ENCODE assay signal across 30 mouse cellular contexts in the genomic region with DNA sequence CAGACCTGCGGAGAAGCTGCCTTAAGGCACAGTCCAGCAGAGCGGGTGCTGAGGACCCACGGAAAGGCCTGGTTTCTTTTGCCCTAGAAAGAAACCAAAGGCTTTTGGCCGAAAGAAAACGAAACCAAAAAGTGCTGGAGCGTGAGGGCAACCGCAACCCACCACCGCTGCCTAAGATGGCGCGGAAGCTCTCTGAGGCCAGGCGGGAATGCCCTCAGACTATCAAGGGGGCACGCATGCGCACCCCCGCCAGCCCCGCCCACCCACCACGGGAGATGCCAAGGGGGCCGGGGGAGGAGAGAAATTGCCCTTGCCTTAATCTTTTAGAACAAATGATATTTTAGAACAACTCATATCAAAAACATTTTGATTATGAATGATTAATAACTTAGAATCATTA.
DNase-seq lines count a peak whose midpoint lies in the region; ATAC-seq and TF ChIP-seq lines count a peak whose summit lies in the region.
"Had no signal": no experiment of that assay in that cellular context is flagged by ENCODE, and none has a peak within 500 bp of the region (broad histone marks: within the 10 kb centered on the region; RNA-seq: fewer than 3 reads in every experiment).

No protein-coding gene starts in this region.

- TF ChIP-seq POLR2A in testis, adult 2 months (IDR thresholded peaks at IDR 0.05; ENCODE audit: control insufficient read depth, low read depth, low read length), result peak; percentile 43; the same call in 1 of the 2 replicates

- H3K36me3 ChIP-seq in testis, adult 2 months (ENCODE audit: control insufficient read depth, insufficient read depth, low read length), result no peaks in the 10 kb centered on the region
- H3K36me3 ChIP-seq in heart, embryonic 11.5 days (ENCODE audit: control insufficient read depth, insufficient read depth, low read length), result peaks cover 3% of the 10 kb centered on the region; the same call in 1 of the 2 replicates
- H3K36me3 ChIP-seq: heart, embryonic 15.5 days had no signal

- H3K4me2 ChIP-seq in heart, embryonic 11.5 days, result no peak overlapping the region
- H3K4me2 ChIP-seq: embryonic facial prominence, embryonic 13.5 days; heart, embryonic 12.5 days; heart, embryonic 15.5 days; hindbrain, embryonic 13.5 days had no signal

- no peaks in the 10 kb centered on the region for H3K4me1 ChIP-seq in testis, adult 2 months (ENCODE audit: control insufficient read depth, insufficient read depth, low read length)
- H3K4me1 ChIP-seq in heart, embryonic 11.5 days (ENCODE audit: control insufficient read depth, insufficient read depth, low read length), result no peaks in the 10 kb centered on the region
- H3K4me1 ChIP-seq: embryonic facial prominence, embryonic 13.5 days; forebrain, embryonic 10.5 days; heart, embryonic 12.5 days; heart, embryonic 15.5 days; hindbrain, embryonic 10.5 days; hindbrain, embryonic 13.5 days had no signal

- H3K9ac ChIP-seq in heart, embryonic 11.5 days (ENCODE audit: low read depth, low read length), result no peak overlapping the region
- H3K9ac ChIP-seq: embryonic facial prominence, embryonic 13.5 days; forebrain, postnatal 0 days; heart, embryonic 12.5 days; heart, embryonic 15.5 days; hindbrain, embryonic 13.5 days had no signal

- no peak for TF ChIP-seq CTCF in testis, adult 2 months (IDR thresholded peaks at IDR 0.05; ENCODE audit: control insufficient read depth, insufficient read depth, insufficient replicate concordance, low read depth, low read length)

- no peak for DNase-seq in testis, postnatal 10 days (ENCODE audit: low spot score)
- peak; percentile 13 for DNase-seq in ES-CJ7 (ENCODE audit: low read depth, low spot score)
- DNase-seq in R1 (ENCODE audit: low read depth, low spot score), result peak; percentile 53
- peak; percentile 67 for DNase-seq in testis, postnatal 14 days (ENCODE audit: low spot score)
- DNase-seq in kidney, adult 8-10 months, result no peak
- DNase-seq: adrenal gland, postnatal 10 days; adrenal gland, postnatal 36 days; cerebellum, adult 11 months; cerebellum, adult 2 months; cerebellum, adult 9-11 months; forebrain, postnatal 0 days; gastrocnemius, adult 2 months; gastrocnemius, postnatal 14 days; heart, adult 11 months; heart, postnatal 10 days; heart, postnatal 36 days had no signal

- no peak for ATAC-seq in heart, embryonic 11.5 days (replicated peaks; ENCODE audit: insufficient number of reproducible peaks, low FRiP score, low TSS enrichment)
- ATAC-seq in erythroblast, adult 5-6 weeks (replicated peaks; ENCODE audit: low FRiP score, poor library complexity, severe bottlenecking), result no peak
- ATAC-seq: CD4-positive, CD25-positive, alpha-beta regulatory T cell, adult 4 months; forebrain, embryonic 14.5 days; forebrain, postnatal 0 days; hindbrain, postnatal 0 days; inflammation-experienced regulatory T-cells, adult 6 months; intestine, embryonic 16.5 days had no signal

- WGBS in heart, embryonic 11.5 days (ENCODE audit: insufficient replicate concordance), result 68% methylated on average over 17 of the region's 17 CpGs

- H3K27ac ChIP-seq in testis, adult 2 months (ENCODE audit: control insufficient read depth, insufficient read depth, low read depth, low read length), result peak overlapping the region; percentile 84
- no peak overlapping the region for H3K27ac ChIP-seq in heart, embryonic 11.5 days (ENCODE audit: low read depth, low read length)
- H3K27ac ChIP-seq: embryonic facial prominence, embryonic 13.5 days; forebrain, embryonic 10.5 days; gastrocnemius, adult 2 months; heart, embryonic 15.5 days; hindbrain, embryonic 10.5 days; hindbrain, embryonic 13.5 days; hindbrain, postnatal 0 days had no signal

- no peaks in the 10 kb centered on the region for H3K27me3 ChIP-seq in testis, adult 2 months (ENCODE audit: control insufficient read depth, insufficient read depth, low read length)
- no peaks in the 10 kb centered on the region for H3K27me3 ChIP-seq in heart, embryonic 11.5 days (ENCODE audit: control insufficient read depth, insufficient read depth, low read length)
- H3K27me3 ChIP-seq: embryonic facial prominence, embryonic 13.5 days; heart, embryonic 12.5 days; heart, embryonic 15.5 days; hindbrain, embryonic 13.5 days had no signal

- no peaks in the 10 kb centered on the region for H3K9me3 ChIP-seq in heart, embryonic 11.5 days (replicated peaks; ENCODE audit: control insufficient read depth, low read length)
- H3K9me3 ChIP-seq: embryonic facial prominence, embryonic 13.5 days; forebrain, embryonic 10.5 days; heart, embryonic 15.5 days; hindbrain, embryonic 13.5 days had no signal

- peak overlapping the region; percentile 90 for H3K4me3 ChIP-seq in testis, adult 2 months (ENCODE audit: control insufficient read depth, low read depth, low read length)
- no peak overlapping the region for H3K4me3 ChIP-seq in heart, embryonic 11.5 days (ENCODE audit: low read depth, low read length)
- H3K4me3 ChIP-seq: embryonic facial prominence, embryonic 13.5 days; forebrain, embryonic 10.5 days; gastrocnemius, adult 2 months; heart, embryonic 12.5 days; heart, embryonic 15.5 days; hindbrain, embryonic 10.5 days; hindbrain, embryonic 13.5 days had no signal

Comparison
In these comparisons a context has a peak if more than half of its experiments do, and no peak if none do; other contexts are left out.
1. DNase-seq: peak in ES-CJ7 (single experiment), R1 (single experiment) and testis, postnatal 14 days (single experiment); none in testis, postnatal 10 days (single experiment) and kidney, adult 8-10 months (0 of 2).